Comparison of ENCODE assay signal across 8 mouse cellular contexts in the genomic region with DNA sequence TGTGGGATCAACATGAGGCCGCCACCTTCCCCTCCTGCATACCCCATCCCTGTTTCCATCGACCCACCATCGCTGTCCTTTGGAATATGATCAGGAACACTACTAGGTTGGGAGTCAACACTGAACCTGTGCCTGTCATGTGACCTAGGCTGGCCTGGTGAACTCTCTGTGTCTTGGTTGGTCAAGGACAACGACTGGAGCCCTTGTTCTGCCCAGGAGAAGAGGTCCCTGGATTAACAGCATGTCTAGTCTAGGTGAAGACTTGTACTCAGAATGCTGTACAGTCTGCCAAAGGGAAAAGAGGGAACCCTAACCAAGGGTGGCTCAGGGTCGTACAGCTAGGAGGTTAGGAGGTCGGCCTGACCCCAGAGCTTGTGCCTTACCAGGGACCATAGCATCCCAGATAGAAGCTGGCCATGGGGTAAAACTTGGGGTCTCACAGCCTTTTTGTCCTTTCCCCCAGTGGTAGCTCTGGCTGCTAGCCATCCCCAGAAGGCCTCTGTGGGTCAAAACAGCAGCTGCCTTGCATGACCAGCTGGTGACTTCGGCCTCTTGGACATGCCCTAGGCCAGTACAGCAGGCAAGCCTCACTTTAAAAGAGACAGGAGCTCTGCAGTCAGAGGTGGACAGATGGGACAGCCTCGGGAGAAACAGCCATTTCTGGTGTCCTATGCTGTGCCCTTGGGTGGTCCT. TPM values are rescaled to one million over a fixed set of nuclear protein-coding genes. Genes with fewer than 3 reads are reported as not detected.
DNase-seq lines count a peak whose midpoint lies in the region; ATAC-seq and TF ChIP-seq lines count a peak whose summit lies in the region.

No protein-coding gene starts in this region.

- WGBS in forebrain, embryonic 10.5 days = 86% methylated on average over 8 of the region's 8 CpGs
- 82% methylated on average over 8 of the region's 8 CpGs for WGBS in forebrain, embryonic 11.5 days
- 83% methylated on average over 8 of the region's 8 CpGs for WGBS in limb, embryonic 12.5 days
- WGBS in stomach, postnatal 0 days = 79% methylated on average over 8 of the region's 8 CpGs

- no peak for DNase-seq in forebrain, embryonic 10.5 days (ENCODE audit: extremely low spot score, low spot score)
- DNase-seq in forebrain, embryonic 11.5 days (ENCODE audit: low spot score) = no peak
- no peak for DNase-seq in testis, postnatal 14 days (ENCODE audit: low spot score)
- no peak for DNase-seq in stomach, postnatal 0 days (ENCODE audit: low spot score)
- no peak for DNase-seq in right cerebral cortex, postnatal 14 days
- DNase-seq in right cerebral cortex, adult 2 months (ENCODE audit: low spot score in 2 of 2) = no peak

- no peak for TF ChIP-seq EP300 in stomach, postnatal 0 days (optimal IDR thresholded peaks at IDR 0.05)

- TF ChIP-seq CTCF in testis, adult 2 months (IDR thresholded peaks at IDR 0.05; ENCODE audit: control insufficient read depth, insufficient read depth, insufficient replicate concordance, low read depth, low read length) = no peak
- no peak for TF ChIP-seq CTCF in stomach, postnatal 0 days (IDR thresholded peaks at IDR 0.05; ENCODE audit: low read depth)

- peaks cover 85% of the 10 kb centered on the region for H3K4me1 ChIP-seq in forebrain, embryonic 10.5 days
- peaks cover 16% of the 10 kb centered on the region for H3K4me1 ChIP-seq in forebrain, embryonic 11.5 days (replicated peaks; ENCODE audit: control insufficient read depth, insufficient read depth, low read length)
- peaks cover 9% of the 10 kb centered on the region for H3K4me1 ChIP-seq in testis, adult 2 months (ENCODE audit: control insufficient read depth, insufficient read depth, low read length)
- peaks cover 25% of the 10 kb centered on the region for H3K4me1 ChIP-seq in limb, embryonic 12.5 days (replicated peaks)
- H3K4me1 ChIP-seq in stomach, postnatal 0 days (replicated peaks; ENCODE audit: control insufficient read depth, insufficient read depth) = peaks cover 11% of the 10 kb centered on the region

- no peak overlapping the region for H3K4me2 ChIP-seq in forebrain, embryonic 11.5 days (ENCODE audit: low read depth, low read length, severe bottlenecking)
- H3K4me2 ChIP-seq in limb, embryonic 12.5 days = no peak overlapping the region
- H3K4me2 ChIP-seq in stomach, postnatal 0 days (replicated peaks; ENCODE audit: low read depth) = no peak overlapping the region

- H3K9me3 ChIP-seq in forebrain, embryonic 10.5 days = no peaks in the 10 kb centered on the region
- no peaks in the 10 kb centered on the region for H3K9me3 ChIP-seq in forebrain, embryonic 11.5 days (ENCODE audit: control insufficient read depth, low read length)
- H3K9me3 ChIP-seq in limb, embryonic 12.5 days = no peaks in the 10 kb centered on the region
- no peaks in the 10 kb centered on the region for H3K9me3 ChIP-seq in stomach, postnatal 0 days (ENCODE audit: control insufficient read depth, low read length)

- no peaks in the 10 kb centered on the region for H3K36me3 ChIP-seq in forebrain, embryonic 10.5 days (replicated peaks)
- H3K36me3 ChIP-seq in forebrain, embryonic 11.5 days (ENCODE audit: control insufficient read depth, insufficient read depth, low read length) = no peaks in the 10 kb centered on the region
- H3K36me3 ChIP-seq in testis, adult 2 months (ENCODE audit: control insufficient read depth, insufficient read depth, low read length) = no peaks in the 10 kb centered on the region
- H3K36me3 ChIP-seq in limb, embryonic 12.5 days = no peaks in the 10 kb centered on the region
- H3K36me3 ChIP-seq in stomach, postnatal 0 days (ENCODE audit: control insufficient read depth, insufficient read depth, low read length) = no peaks in the 10 kb centered on the region

- TF ChIP-seq POLR2A in testis, adult 2 months (IDR thresholded peaks at IDR 0.05; ENCODE audit: control insufficient read depth, low read depth, low read length) = no peak

- no peak overlapping the region for H3K9ac ChIP-seq in forebrain, embryonic 11.5 days (ENCODE audit: low read length)
- H3K9ac ChIP-seq in limb, embryonic 12.5 days (replicated peaks) = no peak overlapping the region
- H3K9ac ChIP-seq in stomach, postnatal 0 days (ENCODE audit: low read length) = no peak overlapping the region

- peak overlapping the region; percentile 91 for H3K27ac ChIP-seq in forebrain, embryonic 10.5 days
- no peak overlapping the region for H3K27ac ChIP-seq in forebrain, embryonic 11.5 days (ENCODE audit: low read depth, low read length)
- H3K27ac ChIP-seq in testis, adult 2 months (ENCODE audit: control insufficient read depth, insufficient read depth, low read depth, low read length) = peak overlapping the region; percentile 37; the same call in 1 of the 2 replicates
- H3K27ac ChIP-seq in limb, embryonic 12.5 days = 0 out of 2 replicates have a peak overlapping the region, but pooled peaks have one; percentile 74
- H3K27ac ChIP-seq in stomach, postnatal 0 days (replicated peaks) = peak overlapping the region; percentile 63

- ATAC-seq in forebrain, embryonic 11.5 days (replicated peaks; ENCODE audit: low FRiP score) = no peak
- ATAC-seq in limb, embryonic 12.5 days (ENCODE audit: insufficient number of reproducible peaks, insufficient read depth, low FRiP score, low TSS enrichment, low read depth) = no peak
- 0 out of 2 replicates have a peak, but pooled peaks have one; percentile 2 for ATAC-seq in stomach, postnatal 0 days (ENCODE audit: low FRiP score, low TSS enrichment)

- H3K27me3 ChIP-seq in forebrain, embryonic 10.5 days (ENCODE audit: poor library complexity, severe bottlenecking) = 0 out of 2 replicates have a peak, but pooled peaks cover 3% of the 10 kb centered on the region
- no peaks in the 10 kb centered on the region for H3K27me3 ChIP-seq in forebrain, embryonic 11.5 days (ENCODE audit: control insufficient read depth, insufficient read depth, low read length)
- H3K27me3 ChIP-seq in testis, adult 2 months (ENCODE audit: control insufficient read depth, insufficient read depth, low read length) = no peaks in the 10 kb centered on the region
- 0 out of 2 replicates have a peak, but pooled peaks cover 7% of the 10 kb centered on the region for H3K27me3 ChIP-seq in limb, embryonic 12.5 days
- no peaks in the 10 kb centered on the region for H3K27me3 ChIP-seq in stomach, postnatal 0 days (ENCODE audit: control insufficient read depth, insufficient read depth, low read length)

- H3K4me3 ChIP-seq in forebrain, embryonic 10.5 days = 0 out of 2 replicates have a peak overlapping the region, but pooled peaks have one; percentile 61
- no peak overlapping the region for H3K4me3 ChIP-seq in forebrain, embryonic 11.5 days (ENCODE audit: low read depth, low read length)
- H3K4me3 ChIP-seq in testis, adult 2 months (ENCODE audit: control insufficient read depth, low read depth, low read length) = no peak overlapping the region
- no peak overlapping the region for H3K4me3 ChIP-seq in limb, embryonic 12.5 days (replicated peaks)
- no peak overlapping the region for H3K4me3 ChIP-seq in stomach, postnatal 0 days (ENCODE audit: low read depth, low read length)

RNA-seq across cellular contexts. Expression of gene 1700001O22Rik, which starts 30.0 kb away (rescaled TPM):
- polyA plus RNA-seq in forebrain, embryonic 10.5 days (2016; fragmentation: Nextera tagmentation; extraction: Ambion mirVana) = 3.3 and 4.8 TPM in 2 replicates
- 4.2 and 4.6 TPM in 2 replicates for polyA plus RNA-seq in forebrain, embryonic 11.5 days (2014; fragmentation: Nextera tagmentation; extraction: Ambion mirVana)
- 905 and 964 TPM in 2 replicates for polyA plus RNA-seq in testis, adult 2 months (2012; rRNA removed)
- 3.1 and 5.4 TPM in 2 replicates for polyA plus RNA-seq in limb, embryonic 12.5 days (2016; fragmentation: Nextera tagmentation; extraction: Ambion mirVana)
- 2.0 and 2.5 TPM in 2 replicates for polyA plus RNA-seq in stomach, postnatal 0 days (2015; fragmentation: Nextera tagmentation; extraction: Ambion mirVana)

RNA-seq across cellular contexts. Expression of gene Ntmt1, which starts 34.2 kb away (rescaled TPM):
- polyA plus RNA-seq in forebrain, embryonic 10.5 days (2016; fragmentation: Nextera tagmentation; extraction: Ambion mirVana) = 124 and 131 TPM in 2 replicates
- 102 and 118 TPM in 2 replicates for polyA plus RNA-seq in forebrain, embryonic 11.5 days (2014; fragmentation: Nextera tagmentation; extraction: Ambion mirVana)
- polyA plus RNA-seq in testis, adult 2 months (2012; rRNA removed) = 49.5 and 53.9 TPM in 2 replicates
- 103 and 108 TPM in 2 replicates for polyA plus RNA-seq in limb, embryonic 12.5 days (2016; fragmentation: Nextera tagmentation; extraction: Ambion mirVana)
- polyA plus RNA-seq in stomach, postnatal 0 days (2015; fragmentation: Nextera tagmentation; extraction: Ambion mirVana) = 52.4 and 53.3 TPM in 2 replicates

RNA-seq across cellular contexts. Expression of gene Asb6, which starts 56.7 kb away (rescaled TPM):
- polyA plus RNA-seq in forebrain, embryonic 10.5 days (2016; fragmentation: Nextera tagmentation; extraction: Ambion mirVana) = 47.5 and 51.2 TPM in 2 replicates
- 41.9 and 42.5 TPM in 2 replicates for polyA plus RNA-seq in forebrain, embryonic 11.5 days (2014; fragmentation: Nextera tagmentation; extraction: Ambion mirVana)
- polyA plus RNA-seq in testis, adult 2 months (2012; rRNA removed) = 9.3 and 10.5 TPM in 2 replicates
- 44.9 and 47.4 TPM in 2 replicates for polyA plus RNA-seq in limb, embryonic 12.5 days (2016; fragmentation: Nextera tagmentation; extraction: Ambion mirVana)
- polyA plus RNA-seq in stomach, postnatal 0 days (2015; fragmentation: Nextera tagmentation; extraction: Ambion mirVana) = 17.2 and 19.6 TPM in 2 replicates

Comparison
In these comparisons a context has a peak if more than half of its experiments do, and no peak if none do; other contexts are left out.
1. RNA of gene 1700001O22Rik, which starts 30.0 kb away (polyA plus RNA-seq): 905 to 964 TPM in testis, adult 2 months; 3.1 to 5.4 TPM in limb, embryonic 12.5 days, 4.2 to 4.6 TPM in forebrain, embryonic 11.5 days, 3.3 to 4.8 TPM in forebrain, embryonic 10.5 days and 2.0 to 2.5 TPM in stomach, postnatal 0 days; every median in the first group is over 100 times any median in the second.